Mouse (Mus musculus): ENCODE results near the gene Olfr572. TPM values are rescaled to one million over a fixed set of nuclear protein-coding genes. Genes with fewer than 3 reads are reported as not detected.

Gene Olfr572
- polyA plus RNA-seq, 1 experiment, result not detected

GRCm38 (mm10) chr7:102917032-102917875 is 7.0 kb upstream of the Olfr572 start, which contains the start of gene Olfr571:
Gene Olfr571, minus strand, starts transcription at chr7:102917536.
- H3K36me3 ChIP-seq (ENCODE audit: control insufficient read depth, insufficient read depth), result no peaks in the 10 kb centered on the region
- TF ChIP-seq CEBPB (IDR thresholded peaks at IDR 0.05; ENCODE audit: insufficient read depth, poor library complexity, severe bottlenecking) (no peak), TCF3 (IDR thresholded peaks at IDR 0.05; ENCODE audit: insufficient read length, low read depth) (no peak), MAX (IDR thresholded peaks at IDR 0.05; ENCODE audit: low read depth) (no peak), SRF (IDR thresholded peaks at IDR 0.05; ENCODE audit: control insufficient read depth, insufficient read length, low read depth) (no peak), REST (IDR thresholded peaks at IDR 0.05; ENCODE audit: insufficient read depth, insufficient read length) (no peak), POLR2A (IDR thresholded peaks at IDR 0.05; ENCODE audit: insufficient read length, low read depth) (no peak), MYOD1 (IDR thresholded peaks at IDR 0.05; ENCODE audit: control insufficient read depth in 1 of 3, insufficient read length in 2 of 3, low read depth in 2 of 3) (no peak), POLR2AphosphoS2 (IDR thresholded peaks at IDR 0.05; ENCODE audit: insufficient read length, low read depth) (no peak), TCF12 (IDR thresholded peaks at IDR 0.05; ENCODE audit: insufficient read depth, poor library complexity, severe bottlenecking) (no peak), USF1 (IDR thresholded peaks at IDR 0.05; ENCODE audit: low read depth) (no peak), MYOG (IDR thresholded peaks at IDR 0.05; ENCODE audit: control insufficient read depth in 1 of 3, insufficient read depth in 1 of 3, insufficient read length in 2 of 3, low read depth in 2 of 3) (no peak), E2F4 (IDR thresholded peaks at IDR 0.05; ENCODE audit: insufficient read depth) (no peak)
- no peaks in the 10 kb centered on the region for H3K79me2 ChIP-seq (ENCODE audit: control insufficient read depth, insufficient read depth)
- no peak within 1 kb of the TSS for H3ac ChIP-seq (ENCODE audit: control insufficient read depth, insufficient read length)
- H3K4me2 ChIP-seq (ENCODE audit: low read depth), result no peak within 1 kb of the TSS
- no peaks in the 10 kb centered on the region for H3K27me3 ChIP-seq (ENCODE audit: control insufficient read depth, insufficient read depth, insufficient read length)
- no peak within 1 kb of the TSS for H3K4me3 ChIP-seq

DNA sequence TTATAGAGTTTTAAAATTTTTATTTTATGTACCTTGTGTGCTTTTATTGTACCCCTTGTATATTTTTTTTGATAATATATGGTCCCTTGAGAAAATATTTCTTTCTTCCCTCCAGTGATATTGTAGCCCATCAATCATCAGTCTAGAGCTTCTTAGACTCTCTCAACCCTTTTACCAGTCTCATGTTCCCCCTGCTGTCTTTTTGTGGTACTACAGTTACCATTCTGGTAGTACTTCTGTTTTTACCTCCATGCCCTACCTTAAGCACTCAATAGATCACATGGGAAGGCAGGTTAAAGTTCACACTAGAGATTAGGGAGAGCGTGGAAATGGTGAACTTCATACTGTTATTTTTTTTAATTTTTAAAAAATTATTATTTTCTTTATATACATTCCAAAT is 4.6 kb upstream of the Olfr572 start:
- Histone ChIP-seq H3K79me2 (ENCODE audit: control insufficient read depth, insufficient read depth) (no peaks in the 10 kb centered on the region), H3K27me3 (ENCODE audit: control insufficient read depth, insufficient read depth, insufficient read length) (no peaks in the 10 kb centered on the region), H3K36me3 (ENCODE audit: control insufficient read depth, insufficient read depth) (no peaks in the 10 kb centered on the region), H3ac (ENCODE audit: control insufficient read depth, insufficient read length) (no peak overlapping the region), H3K4me3 (no peak overlapping the region), H3K4me2 (ENCODE audit: low read depth) (no peak overlapping the region)
- TF ChIP-seq POLR2AphosphoS2 (IDR thresholded peaks at IDR 0.05; ENCODE audit: insufficient read length, low read depth), result no peak
- TF ChIP-seq TCF3 (IDR thresholded peaks at IDR 0.05; ENCODE audit: insufficient read length, low read depth), result no peak
- no peak for TF ChIP-seq MYOD1 (IDR thresholded peaks at IDR 0.05; ENCODE audit: control insufficient read depth in 1 of 3, insufficient read length in 2 of 3, low read depth in 2 of 3)
- no peak for TF ChIP-seq REST (IDR thresholded peaks at IDR 0.05; ENCODE audit: insufficient read depth, insufficient read length)
- TF ChIP-seq TCF12 (IDR thresholded peaks at IDR 0.05; ENCODE audit: insufficient read depth, poor library complexity, severe bottlenecking), result no peak
- no peak for TF ChIP-seq MAX (IDR thresholded peaks at IDR 0.05; ENCODE audit: low read depth)
- no peak for TF ChIP-seq USF1 (IDR thresholded peaks at IDR 0.05; ENCODE audit: low read depth)
- TF ChIP-seq POLR2A (IDR thresholded peaks at IDR 0.05; ENCODE audit: insufficient read length, low read depth), result no peak
- TF ChIP-seq E2F4 (IDR thresholded peaks at IDR 0.05; ENCODE audit: insufficient read depth), result no peak
- TF ChIP-seq CEBPB (IDR thresholded peaks at IDR 0.05; ENCODE audit: insufficient read depth, poor library complexity, severe bottlenecking), result no peak
- TF ChIP-seq SRF (IDR thresholded peaks at IDR 0.05; ENCODE audit: control insufficient read depth, insufficient read length, low read depth), result no peak
- no peak for TF ChIP-seq MYOG (IDR thresholded peaks at IDR 0.05; ENCODE audit: control insufficient read depth in 1 of 3, insufficient read depth in 1 of 3, insufficient read length in 2 of 3, low read depth in 2 of 3)

DNA sequence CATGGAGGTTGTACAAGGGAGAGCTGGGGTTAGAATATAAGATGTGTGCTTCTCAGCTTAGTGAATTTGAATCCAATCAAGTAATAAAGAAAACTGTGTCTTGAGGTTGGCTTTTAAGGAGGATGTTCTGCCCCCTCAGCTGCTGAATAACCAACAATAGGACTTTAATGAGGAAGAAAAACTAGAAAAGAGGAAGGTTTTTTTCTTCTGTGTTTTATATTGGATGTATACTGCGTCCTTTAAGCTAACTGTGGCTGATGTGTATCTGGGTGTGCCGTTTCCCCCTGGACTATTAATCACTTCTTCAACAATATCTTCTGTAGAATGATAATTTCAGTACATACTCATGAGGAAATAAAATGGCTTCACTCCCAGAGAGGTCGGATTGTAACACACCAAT is 2.9 kb downstream of the Olfr572 start:
- no peak for TF ChIP-seq MAX (IDR thresholded peaks at IDR 0.05; ENCODE audit: low read depth)
- no peaks in the 10 kb centered on the region for H3K27me3 ChIP-seq (ENCODE audit: control insufficient read depth, insufficient read depth, insufficient read length)
- H3ac ChIP-seq (ENCODE audit: control insufficient read depth, insufficient read length), result no peak overlapping the region

DNA sequence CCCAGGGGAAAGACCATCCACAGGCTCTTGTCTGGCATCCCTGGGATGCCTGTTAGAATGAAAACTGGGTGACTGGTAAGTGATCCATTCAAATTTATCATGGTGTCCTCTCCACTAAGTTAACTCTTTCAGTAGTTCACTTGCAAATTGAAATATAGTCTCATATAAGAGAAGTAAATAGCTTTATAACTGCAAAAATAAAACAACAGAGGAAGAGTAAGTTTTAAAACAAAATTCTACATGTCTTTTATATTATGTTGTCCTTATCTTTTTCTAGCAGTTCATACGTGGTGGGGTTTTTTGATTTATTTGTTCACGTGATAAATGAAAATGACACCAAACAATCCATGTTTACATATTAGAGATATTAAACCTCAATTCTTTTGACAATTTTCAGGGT is 18.3 kb downstream of the Olfr572 start, which contains the start of gene Olfr573-ps1:
TSS of gene Olfr573-ps1 (minus strand) at position 101 of the 400 bp plus-strand sequence.
- no peak within 1 kb of the TSS for H3K4me3 ChIP-seq
- H3K79me2 ChIP-seq (ENCODE audit: control insufficient read depth, insufficient read depth), result no peaks in the 10 kb centered on the region
- no peak for TF ChIP-seq MYOG (IDR thresholded peaks at IDR 0.05; ENCODE audit: control insufficient read depth in 1 of 3, insufficient read depth in 1 of 3, insufficient read length in 2 of 3, low read depth in 2 of 3)
- TF ChIP-seq TCF3 (IDR thresholded peaks at IDR 0.05; ENCODE audit: insufficient read length, low read depth), result no peak
- no peak for TF ChIP-seq USF1 (IDR thresholded peaks at IDR 0.05; ENCODE audit: low read depth)
- TF ChIP-seq E2F4 (IDR thresholded peaks at IDR 0.05; ENCODE audit: insufficient read depth), result no peak
- TF ChIP-seq CEBPB (IDR thresholded peaks at IDR 0.05; ENCODE audit: insufficient read depth, poor library complexity, severe bottlenecking), result no peak
- no peak for TF ChIP-seq POLR2A (IDR thresholded peaks at IDR 0.05; ENCODE audit: insufficient read length, low read depth)
- TF ChIP-seq MAX (IDR thresholded peaks at IDR 0.05; ENCODE audit: low read depth), result no peak
- no peak for TF ChIP-seq TCF12 (IDR thresholded peaks at IDR 0.05; ENCODE audit: insufficient read depth, poor library complexity, severe bottlenecking)
- no peak for TF ChIP-seq REST (IDR thresholded peaks at IDR 0.05; ENCODE audit: insufficient read depth, insufficient read length)
- TF ChIP-seq POLR2AphosphoS2 (IDR thresholded peaks at IDR 0.05; ENCODE audit: insufficient read length, low read depth), result no peak
- TF ChIP-seq MYOD1 (IDR thresholded peaks at IDR 0.05; ENCODE audit: control insufficient read depth in 1 of 3, insufficient read length in 2 of 3, low read depth in 2 of 3), result no peak
- no peak for TF ChIP-seq SRF (IDR thresholded peaks at IDR 0.05; ENCODE audit: control insufficient read depth, insufficient read length, low read depth)
- H3K27me3 ChIP-seq (ENCODE audit: control insufficient read depth, insufficient read depth, insufficient read length), result no peaks in the 10 kb centered on the region
- no peaks in the 10 kb centered on the region for H3K36me3 ChIP-seq (ENCODE audit: control insufficient read depth, insufficient read depth)
- H3K4me2 ChIP-seq (ENCODE audit: low read depth), result no peak within 1 kb of the TSS
- no peak within 1 kb of the TSS for H3ac ChIP-seq (ENCODE audit: control insufficient read depth, insufficient read length)

More for the DNA sequence above, 2.9 kb downstream of the Olfr572 start:
- H3K79me2 ChIP-seq (ENCODE audit: control insufficient read depth, insufficient read depth), result no peaks in the 10 kb centered on the region
- H3K4me3 ChIP-seq, result no peak overlapping the region
- H3K36me3 ChIP-seq (ENCODE audit: control insufficient read depth, insufficient read depth), result no peaks in the 10 kb centered on the region
- H3K4me2 ChIP-seq (ENCODE audit: low read depth), result no peak overlapping the region
